Mouse (Mus musculus) forebrain, embryonic 15.5 days (tissue): ENCODE measurements around the gene Ager. TPM values are rescaled to one million over a fixed set of nuclear protein-coding genes. Genes with fewer than 3 reads are reported as not detected.

Experiments used
- ATAC-seq: fragments of 200-750 bp; cut with Nextera tagmentation; replicated peaks from 2 replicates; pipeline ENCODE4 v1.8.0; 2017; ENCODE audit warnings: mild to moderate bottlenecking, moderate TSS enrichment, moderate library complexity
- H3K27ac ChIP-seq: fragments of 300-500 bp; sonication (generic); replicated peaks from 2 replicates; pipeline ENCODE4 v1.5.1; 2015; ENCODE audit warnings: mild to moderate bottlenecking, inconsistent platforms
- H3K27me3 ChIP-seq: fragments of 300-500 bp; sonication (generic); 2 replicates; pipeline ENCODE4 v1.6.1; 2015; ENCODE audit warnings: inconsistent platforms
- H3K36me3 ChIP-seq: fragments of 300-500 bp; sonication (generic); 2 replicates; pipeline ENCODE4 v1.6.1; 2015; ENCODE audit warnings: mild to moderate bottlenecking, inconsistent platforms
- H3K4me1 ChIP-seq: fragments of 300-500 bp; sonication (generic); 2 replicates; pipeline ENCODE4 v1.6.1; 2015; ENCODE audit warnings: inconsistent platforms
- H3K4me2 ChIP-seq: fragments of 300-500 bp; sonication (generic); replicated peaks from 2 replicates; pipeline ENCODE4 v1.6.1; 2015; ENCODE audit warnings: mild to moderate bottlenecking, inconsistent platforms
- H3K4me3 ChIP-seq: fragments of 300-500 bp; sonication (generic); 2 replicates; pipeline ENCODE4 v1.5.1; 2015; ENCODE audit warnings: mild to moderate bottlenecking, inconsistent platforms
- H3K9ac ChIP-seq: fragments of 300-500 bp; sonication (generic); replicated peaks from 2 replicates; pipeline ENCODE4 v1.6.1; 2015; ENCODE audit warnings: mild to moderate bottlenecking, inconsistent platforms
- H3K9me3 ChIP-seq: fragments of 300-500 bp; sonication (generic); 2 replicates; pipeline ENCODE4 v1.6.1; 2016; ENCODE audit warnings: inconsistent platforms
- WGBS: fragments of 180-500 bp; shearing (Covaris S2); methylation state at CpG from one replicate; pipeline ENCODE4 v1.1.7; 2015; ENCODE audit warnings: mixed read lengths; 5-methylcytosine and 5-hydroxymethylcytosine counted together
- polyA plus RNA-seq: library from polyadenylated mRNA; unstranded; fragments of >200 nt; fragmentation: Nextera tagmentation; extraction: Ambion mirVana; gene quantifications from 2 replicates; pipeline ENCODE4 v1.2.1, GENCODE M21; 2015

Ager gene
- polyA plus RNA-seq, 1 experiment from 2014 or later: 1.8 TPM

DNA sequence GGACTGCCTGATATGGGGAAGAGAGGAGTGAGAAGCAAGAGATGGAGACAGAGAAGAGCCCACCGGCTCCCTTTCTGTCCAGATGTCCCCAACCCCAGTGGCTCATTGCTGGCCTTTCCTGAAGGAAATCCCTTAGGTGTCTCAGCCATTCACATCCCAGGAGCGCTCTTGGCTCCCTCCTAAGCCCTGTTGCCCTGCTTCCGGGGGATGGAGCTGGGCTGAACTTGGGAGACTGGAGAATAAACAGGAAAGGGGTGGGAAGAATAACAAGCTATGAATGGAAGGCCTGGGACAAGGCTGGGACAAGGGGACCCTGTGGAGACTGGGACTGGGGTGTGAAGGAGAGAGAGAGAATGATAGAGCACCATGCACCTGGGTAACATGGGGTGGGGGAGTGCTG lies 32.9 kb upstream of the Ager start:
- Histone ChIP-seq H3K9me3 (no peaks in the 10 kb centered on the region), H3K36me3 (no peaks in the 10 kb centered on the region), H3K9ac (no peak overlapping the region), H3K27ac (0 out of 2 replicates have a peak overlapping the region, but pooled peaks have one; percentile 18), H3K27me3 (no peaks in the 10 kb centered on the region), H3K4me2 (no peak overlapping the region), H3K4me1 (no peaks in the 10 kb centered on the region), H3K4me3 (no peak overlapping the region)
- ATAC-seq: no peak
- 69% methylated on average over 3 of the region's 3 CpGs for WGBS

GRCm38 (mm10) chr17:34567311-34567710 lies 30.4 kb upstream of the Ager start:
- H3K27me3 ChIP-seq: no peaks in the 10 kb centered on the region
- no peaks in the 10 kb centered on the region for H3K36me3 ChIP-seq
- no peak for ATAC-seq
- no peaks in the 10 kb centered on the region for H3K9me3 ChIP-seq
- no peak overlapping the region for H3K4me2 ChIP-seq
- WGBS: 77% methylated on average over 9 of the region's 9 CpGs
- no peak overlapping the region for H3K27ac ChIP-seq
- H3K4me1 ChIP-seq: no peaks in the 10 kb centered on the region
- no peak overlapping the region for H3K4me3 ChIP-seq
- H3K9ac ChIP-seq: no peak overlapping the region

DNA sequence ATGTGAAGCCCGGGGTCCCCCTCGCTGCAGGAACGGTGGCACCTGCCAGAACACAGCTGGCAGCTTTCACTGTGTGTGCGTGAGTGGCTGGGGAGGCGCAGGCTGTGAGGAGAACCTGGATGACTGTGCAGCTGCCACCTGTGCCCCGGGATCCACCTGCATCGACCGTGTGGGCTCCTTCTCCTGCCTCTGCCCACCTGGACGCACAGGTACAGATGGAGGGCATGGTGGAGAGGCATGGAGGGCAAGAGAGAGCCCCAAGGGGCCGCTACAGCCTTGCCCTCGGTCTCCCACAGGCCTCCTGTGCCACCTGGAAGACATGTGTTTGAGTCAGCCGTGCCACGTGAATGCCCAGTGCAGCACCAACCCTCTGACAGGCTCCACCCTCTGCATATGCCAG lies 29.2 kb upstream of the Ager start:
- H3K36me3 ChIP-seq: no peaks in the 10 kb centered on the region
- no peak overlapping the region for H3K9ac ChIP-seq
- H3K27ac ChIP-seq: no peak overlapping the region
- no peak overlapping the region for H3K4me3 ChIP-seq
- no peak for ATAC-seq
- H3K4me2 ChIP-seq: no peak overlapping the region
- H3K4me1 ChIP-seq: no peaks in the 10 kb centered on the region
- 84% methylated on average over 13 of the region's 13 CpGs for WGBS
- H3K9me3 ChIP-seq: no peaks in the 10 kb centered on the region
- H3K27me3 ChIP-seq: no peaks in the 10 kb centered on the region

DNA sequence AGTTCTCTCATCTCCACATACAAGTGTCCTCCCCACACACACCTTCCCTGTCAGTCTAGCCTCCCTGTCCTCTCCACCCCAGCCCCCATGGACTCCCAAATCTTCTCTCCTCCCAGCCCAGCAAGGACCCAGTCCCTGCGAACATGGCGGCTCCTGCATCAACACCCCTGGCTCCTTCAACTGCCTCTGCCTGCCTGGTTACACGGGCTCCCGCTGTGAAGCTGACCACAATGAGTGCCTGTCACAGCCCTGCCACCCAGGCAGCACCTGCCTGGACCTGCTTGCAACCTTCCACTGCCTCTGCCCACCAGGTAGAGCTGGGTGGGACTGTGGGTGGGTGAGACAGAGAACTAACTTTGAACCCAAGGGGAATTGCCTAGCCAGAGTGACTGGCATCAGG lies 27.7 kb upstream of the Ager start:
- Histone ChIP-seq H3K9ac (no peak overlapping the region), H3K9me3 (no peaks in the 10 kb centered on the region), H3K4me1 (no peaks in the 10 kb centered on the region), H3K27ac (no peak overlapping the region), H3K36me3 (no peaks in the 10 kb centered on the region), H3K4me2 (no peak overlapping the region), H3K27me3 (no peaks in the 10 kb centered on the region), H3K4me3 (no peak overlapping the region)
- ATAC-seq: no peak
- WGBS: 63% methylated on average over 4 of the region's 4 CpGs

DNA sequence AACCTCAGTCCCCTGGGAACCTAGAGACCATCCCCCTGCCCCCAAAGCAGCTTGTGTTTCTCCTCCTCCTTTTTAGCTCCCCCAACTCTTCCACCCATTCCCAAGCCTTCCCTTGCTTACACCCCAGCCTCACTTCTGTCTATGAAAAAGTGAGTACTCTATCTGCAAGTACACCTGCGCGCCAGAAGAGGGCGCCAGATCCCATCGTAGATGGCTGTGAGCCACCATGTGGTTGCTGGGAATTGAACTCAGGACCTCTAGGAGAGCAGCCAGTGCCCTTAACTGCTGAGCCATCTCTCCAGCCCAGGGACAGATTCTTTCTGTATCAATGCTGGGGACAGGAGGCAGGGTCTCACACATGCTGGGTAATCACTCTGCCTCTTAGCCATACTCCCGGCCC lies 25.8 kb upstream of the Ager start:
- ATAC-seq: no peak
- Histone ChIP-seq H3K4me2 (no peak overlapping the region), H3K36me3 (no peaks in the 10 kb centered on the region), H3K9ac (no peak overlapping the region), H3K4me3 (no peak overlapping the region), H3K27me3 (no peaks in the 10 kb centered on the region), H3K27ac (no peak overlapping the region), H3K4me1 (no peaks in the 10 kb centered on the region), H3K9me3 (no peaks in the 10 kb centered on the region)
- WGBS: 19% methylated on average over 5 of the region's 5 CpGs

- Histone ChIP-seq H3K4me2 (no peak overlapping the region), H3K36me3 (no peaks in the 10 kb centered on the region), H3K9me3 (no peaks in the 10 kb centered on the region), H3K4me1 (no peaks in the 10 kb centered on the region), H3K4me3 (no peak overlapping the region), H3K27me3 (no peaks in the 10 kb centered on the region), H3K27ac (no peak overlapping the region), H3K9ac (no peak overlapping the region)
- no peak for ATAC-seq
- 11% methylated on average over 15 of the region's 15 CpGs for WGBS
Observed at GRCm38 (mm10) chr17:34572361-34572760, 25.3 kb upstream of the Ager start.

DNA sequence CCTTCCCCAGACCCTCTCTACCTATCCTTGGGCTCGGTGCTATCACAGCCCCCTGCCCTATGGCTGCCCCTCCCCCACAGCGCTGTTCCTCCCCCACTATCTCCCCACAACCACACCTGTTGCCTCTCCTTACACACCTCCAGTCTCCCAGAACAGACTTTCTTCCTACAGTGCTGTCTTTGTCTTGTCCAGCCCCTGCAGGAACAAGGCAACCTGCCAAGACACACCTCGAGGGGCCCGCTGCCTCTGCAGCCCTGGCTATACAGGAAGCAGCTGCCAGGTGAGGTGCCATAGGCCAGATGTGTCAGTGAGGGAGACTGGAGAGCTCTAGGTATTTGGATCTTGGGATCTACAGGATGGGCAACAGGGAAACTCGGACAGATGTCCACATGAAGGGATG lies 21.1 kb upstream of the Ager start:
- Histone ChIP-seq H3K27me3 (no peaks in the 10 kb centered on the region), H3K9ac (no peak overlapping the region), H3K4me2 (no peak overlapping the region), H3K4me3 (no peak overlapping the region), H3K36me3 (no peaks in the 10 kb centered on the region), H3K27ac (no peak overlapping the region), H3K9me3 (no peaks in the 10 kb centered on the region), H3K4me1 (no peaks in the 10 kb centered on the region)
- 72% methylated on average over 5 of the region's 5 CpGs for WGBS
- no peak for ATAC-seq

DNA sequence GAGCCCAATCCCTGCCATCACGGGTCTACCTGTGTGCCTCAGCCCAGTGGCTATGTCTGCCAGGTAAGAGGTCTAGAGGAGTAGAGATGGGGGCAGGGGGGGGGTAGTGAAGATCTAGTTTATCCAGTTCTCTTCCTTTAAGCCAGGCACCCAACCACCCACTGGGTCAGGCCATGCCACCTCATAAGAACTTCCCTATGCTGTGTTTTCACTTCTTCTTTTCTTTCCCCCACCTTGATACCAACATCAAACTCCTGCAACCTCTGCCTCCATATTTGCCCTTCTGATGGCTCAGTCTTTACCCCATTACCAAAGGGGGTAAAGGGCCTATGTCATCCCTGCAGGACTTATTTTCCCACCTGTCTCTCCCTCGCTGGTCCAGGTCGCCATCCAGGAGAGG lies 19.6 kb upstream of the Ager start:
- Histone ChIP-seq H3K9me3 (no peaks in the 10 kb centered on the region), H3K36me3 (no peaks in the 10 kb centered on the region), H3K9ac (no peak overlapping the region), H3K4me1 (no peaks in the 10 kb centered on the region), H3K4me3 (no peak overlapping the region), H3K4me2 (no peak overlapping the region), H3K27ac (no peak overlapping the region), H3K27me3 (no peaks in the 10 kb centered on the region)
- 85% methylated on average over 3 of the region's 3 CpGs for WGBS
- ATAC-seq: no peak

DNA sequence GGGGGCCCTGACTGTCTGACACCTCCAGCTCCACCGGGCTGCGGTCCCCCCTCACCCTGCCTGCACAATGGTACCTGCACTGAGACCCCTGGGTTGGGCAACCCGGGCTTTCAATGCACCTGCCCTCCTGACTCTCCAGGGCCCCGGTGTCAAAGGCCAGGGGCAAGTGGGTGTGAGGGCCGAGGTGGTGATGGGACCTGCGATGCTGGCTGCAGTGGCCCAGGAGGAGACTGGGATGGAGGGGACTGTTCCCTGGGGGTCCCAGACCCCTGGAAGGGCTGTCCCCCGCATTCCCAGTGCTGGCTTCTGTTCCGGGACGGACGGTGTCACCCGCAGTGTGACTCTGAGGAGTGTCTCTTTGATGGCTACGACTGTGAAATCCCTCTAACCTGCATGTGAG lies 15.1 kb upstream of the Ager start:
- ATAC-seq: no peak
- no peak overlapping the region for H3K9ac ChIP-seq

DNA sequence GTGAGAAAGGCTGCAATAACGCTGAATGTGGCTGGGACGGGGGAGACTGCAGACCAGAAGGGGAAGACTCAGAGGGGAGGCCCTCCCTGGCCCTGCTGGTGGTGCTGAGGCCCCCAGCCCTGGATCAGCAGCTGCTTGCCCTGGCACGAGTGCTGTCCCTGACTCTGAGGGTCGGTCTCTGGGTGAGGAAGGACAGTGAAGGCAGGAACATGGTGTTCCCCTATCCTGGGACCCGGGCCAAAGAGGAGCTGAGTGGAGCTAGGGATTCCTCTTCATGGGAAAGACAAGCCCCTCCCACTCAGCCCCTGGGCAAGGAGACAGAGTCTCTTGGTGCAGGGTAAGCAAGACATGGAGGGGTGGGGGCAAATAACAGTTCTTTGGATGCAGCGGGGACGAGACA lies 14.3 kb upstream of the Ager start:
- ATAC-seq: no peak
- H3K27me3 ChIP-seq: no peaks in the 10 kb centered on the region
- H3K4me3 ChIP-seq: no peak overlapping the region
- 56% methylated on average over 7 of the region's 7 CpGs for whole genome bisulfite sequencing
- no peak overlapping the region for H3K9ac ChIP-seq
- H3K4me2 ChIP-seq: no peak overlapping the region
- peaks cover 18% of the 10 kb centered on the region for H3K4me1 ChIP-seq
- no peak overlapping the region for H3K27ac ChIP-seq
- H3K9me3 ChIP-seq: no peaks in the 10 kb centered on the region
- no peaks in the 10 kb centered on the region for H3K36me3 ChIP-seq

More for the DNA sequence above, 15.1 kb upstream of the Ager start:
- H3K4me3 ChIP-seq: no peak overlapping the region
- WGBS: 81% methylated on average over 12 of the region's 12 CpGs
- peaks cover 11% of the 10 kb centered on the region for H3K4me1 ChIP-seq
- H3K36me3 ChIP-seq: no peaks in the 10 kb centered on the region
- no peak overlapping the region for H3K4me2 ChIP-seq
- H3K9me3 ChIP-seq: no peaks in the 10 kb centered on the region
- H3K27ac ChIP-seq: no peak overlapping the region
- H3K27me3 ChIP-seq: no peaks in the 10 kb centered on the region

GRCm38 (mm10) chr17:34583819-34584218 lies 13.8 kb upstream of the Ager start:
- Histone ChIP-seq H3K4me3 (no peak overlapping the region), H3K4me2 (no peak overlapping the region), H3K9ac (no peak overlapping the region), H3K27ac (no peak overlapping the region), H3K9me3 (no peaks in the 10 kb centered on the region), H3K36me3 (no peaks in the 10 kb centered on the region), H3K27me3 (no peaks in the 10 kb centered on the region), H3K4me1 (peaks cover 22% of the 10 kb centered on the region)
- 93% methylated on average over 8 of the region's 8 CpGs for WGBS
- ATAC-seq: no peak

DNA sequence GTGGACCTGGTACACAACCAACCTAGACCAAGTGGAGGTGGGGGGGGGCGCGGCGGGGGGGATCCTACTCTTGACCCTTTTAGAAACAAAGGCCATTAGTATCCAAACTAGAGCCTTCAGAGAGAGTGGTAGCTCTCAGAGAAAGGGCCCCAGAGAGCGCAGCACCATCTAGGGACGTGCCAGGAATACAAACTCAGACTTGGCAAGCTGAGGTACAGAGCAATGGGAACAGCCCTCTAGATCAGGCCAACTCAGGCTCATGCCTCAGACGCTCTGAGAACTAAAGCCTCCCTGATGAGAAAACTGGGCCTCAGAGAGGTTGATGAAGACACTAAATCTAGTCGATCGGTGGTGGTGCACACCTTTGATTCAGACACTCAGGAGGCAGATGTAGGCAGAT lies 12.5 kb upstream of the Ager start:
- no peaks in the 10 kb centered on the region for H3K9me3 ChIP-seq
- peaks cover 22% of the 10 kb centered on the region for H3K4me1 ChIP-seq
- no peaks in the 10 kb centered on the region for H3K36me3 ChIP-seq
- ATAC-seq: no peak
- no peak overlapping the region for H3K9ac ChIP-seq
- H3K27ac ChIP-seq: 0 out of 2 replicates have a peak overlapping the region, but pooled peaks have one; percentile 100
- H3K4me2 ChIP-seq: no peak overlapping the region
- no peaks in the 10 kb centered on the region for H3K27me3 ChIP-seq
- 83% methylated on average over 8 of the region's 8 CpGs for WGBS
- no peak overlapping the region for H3K4me3 ChIP-seq

DNA sequence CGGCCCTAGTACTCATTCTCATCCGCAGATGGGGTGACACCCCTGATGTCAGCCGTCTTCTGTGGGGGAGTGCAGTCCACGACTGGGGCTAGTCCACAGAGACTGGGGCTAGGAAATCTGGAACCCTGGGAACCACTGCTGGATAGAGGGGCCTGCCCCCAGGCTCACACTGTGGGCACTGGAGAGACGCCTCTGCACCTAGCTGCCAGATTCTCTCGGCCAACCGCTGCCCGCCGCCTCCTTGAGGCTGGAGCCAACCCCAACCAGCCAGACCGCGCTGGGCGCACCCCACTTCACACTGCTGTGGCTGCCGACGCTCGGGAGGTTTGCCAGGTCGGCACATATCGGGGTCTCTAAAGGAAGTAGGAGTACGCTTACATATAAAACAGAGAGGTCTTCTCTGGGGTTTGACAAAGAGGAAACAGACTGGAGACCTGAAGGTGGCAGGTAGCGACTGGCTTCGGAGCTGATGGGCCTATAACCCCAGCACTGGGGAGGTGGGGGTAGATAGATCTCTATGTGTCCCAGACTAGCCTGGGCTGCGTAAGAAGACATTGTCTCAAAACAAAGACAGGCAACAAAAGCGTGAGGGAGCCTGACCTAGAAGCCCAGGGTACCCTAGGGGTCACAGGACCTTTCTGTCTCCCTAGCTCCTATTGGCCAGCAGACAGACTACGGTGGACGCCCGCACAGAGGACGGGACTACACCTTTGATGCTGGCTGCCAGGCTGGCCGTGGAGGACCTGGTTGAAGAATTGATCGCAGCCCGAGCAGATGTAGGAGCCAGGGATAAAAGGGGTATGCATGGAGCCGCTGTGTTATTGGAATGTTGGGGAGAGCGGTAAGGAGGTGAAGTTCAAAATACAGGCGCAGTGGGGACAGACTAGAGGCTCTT lies 11.5 kb upstream of the Ager start:
- H3K27ac ChIP-seq: peak overlapping the region; percentile 100
- WGBS: 14% methylated on average over 32 of the region's 32 CpGs
- peaks cover 29% of the 10 kb centered on the region for H3K4me1 ChIP-seq
- peak; percentile 2; the same call in 1 of the 2 replicates for ATAC-seq
- no peaks in the 10 kb centered on the region for H3K36me3 ChIP-seq
- H3K27me3 ChIP-seq: no peaks in the 10 kb centered on the region
- H3K4me3 ChIP-seq: peak overlapping the region; percentile 87
- peak overlapping the region; percentile 92 for H3K9ac ChIP-seq
- no peaks in the 10 kb centered on the region for H3K9me3 ChIP-seq
- peak overlapping the region; percentile 96 for H3K4me2 ChIP-seq
